Mouse (Mus musculus) left cerebral cortex, adult 11 months (tissue): ENCODE measurements at regions not wholly inside any gene's neighbourhood (a gene's known extent, or its start where the extent isn't known, plus 50 kb on each side); places are given as distances from the start of the nearest gene placed in this dataset.

ENCODE experiments used
- DNase-seq: peaks from one replicate; pipeline ENCODE4 v3.0.0; 2022; ENCODE audit warnings: low spot score

- no peak for DNase-seq
Measured at GRCm38 (mm10) chr17:82731561-82731960, 483.5 kb upstream of the Pkdcc start.

- no peak for DNase-seq
Measured at GRCm38 (mm10) chr17:82742445-82742844, 472.6 kb upstream of the Pkdcc start.

- no peak for DNase-seq
Measured at GRCm38 (mm10) chr17:82757400-82757799, 457.7 kb upstream of the Pkdcc start.

- no peak for DNase-seq
Measured at GRCm38 (mm10) chr17:82779096-82779495, 436.0 kb upstream of the Pkdcc start.

GRCm38 (mm10) chr17:82822129-82822528, 393.0 kb upstream of the Pkdcc start:
- no peak for DNase-seq

- no peak for DNase-seq
Measured at GRCm38 (mm10) chr17:82824057-82824456, 391.0 kb upstream of the Pkdcc start.

- DNase-seq, result no peak
Measured at GRCm38 (mm10) chr17:82824619-82825018, 390.5 kb upstream of the Pkdcc start.

- no peak for DNase-seq
Measured at GRCm38 (mm10) chr17:82827170-82827569, 387.9 kb upstream of the Pkdcc start.

GRCm38 (mm10) chr17:82827841-82828240, 387.3 kb upstream of the Pkdcc start:
- no peak for DNase-seq

GRCm38 (mm10) chr17:82828434-82828997, 386.6 kb upstream of the Pkdcc start:
- no peak for DNase-seq

- no peak for DNase-seq
Measured at GRCm38 (mm10) chr17:82829415-82829814, 385.7 kb upstream of the Pkdcc start.

- no peak for DNase-seq
Measured at GRCm38 (mm10) chr17:82834177-82834576, 380.9 kb upstream of the Pkdcc start.

GRCm38 (mm10) chr17:82836115-82836514, 379.0 kb upstream of the Pkdcc start:
- DNase-seq, result no peak

- no peak for DNase-seq
Measured at GRCm38 (mm10) chr17:82846776-82847494, 368.2 kb upstream of the Pkdcc start.

GRCm38 (mm10) chr17:82857199-82858147, 357.6 kb upstream of the Pkdcc start:
- DNase-seq, result peak; percentile 78

GRCm38 (mm10) chr17:82860391-82860790, 354.7 kb upstream of the Pkdcc start:
- DNase-seq, result no peak

GRCm38 (mm10) chr17:82860966-82861365, 354.1 kb upstream of the Pkdcc start:
- DNase-seq, result no peak

- DNase-seq, result no peak
Measured at GRCm38 (mm10) chr17:82877131-82877530, 338.0 kb upstream of the Pkdcc start.

GRCm38 (mm10) chr17:82900602-82901001, 314.5 kb upstream of the Pkdcc start:
- DNase-seq, result no peak

GRCm38 (mm10) chr17:82901098-82901891, 313.8 kb upstream of the Pkdcc start:
- no peak for DNase-seq

- no peak for DNase-seq
Measured at GRCm38 (mm10) chr17:82904961-82905360, 310.1 kb upstream of the Pkdcc start.

- no peak for DNase-seq
Measured at GRCm38 (mm10) chr17:82905483-82905882, 309.6 kb upstream of the Pkdcc start.
